Mouse (Mus musculus): ENCODE measurements around the gene Tnfrsf23. TPM values are rescaled to one million over a fixed set of nuclear protein-coding genes. Genes with fewer than 3 reads are reported as not detected.

Tnfrsf23 gene
- polyA plus RNA-seq, 1 experiment = 16.7 TPM

GRCm38 (mm10) chr7:143717811-143718210 lies 32.1 kb upstream of the Tnfrsf23 start:
- Histone ChIP-seq H3K27me3 (ENCODE audit: control insufficient read depth, insufficient read depth, insufficient read length) (no peaks in the 10 kb centered on the region), H3K79me2 (ENCODE audit: control insufficient read depth, insufficient read depth) (peaks cover 5% of the 10 kb centered on the region), H3ac (ENCODE audit: control insufficient read depth, insufficient read length, low read depth) (no peak overlapping the region), H3K79me3 (ENCODE audit: low read depth) (peaks cover 1% of the 10 kb centered on the region), H3K36me3 (ENCODE audit: control insufficient read depth, insufficient read depth) (peaks cover 13% of the 10 kb centered on the region), H3K4me3 (ENCODE audit: insufficient read depth, poor library complexity, severe bottlenecking) (no peak overlapping the region)
- TF ChIP-seq USF1 (IDR thresholded peaks at IDR 0.05; ENCODE audit: low read depth) (no peak), CTCF (IDR thresholded peaks at IDR 0.05; ENCODE audit: control insufficient read depth, insufficient read depth, insufficient read length) (no peak), CEBPB (IDR thresholded peaks at IDR 0.05; ENCODE audit: low read depth) (no peak)

- H3K79me3 ChIP-seq (ENCODE audit: low read depth) = no peaks in the 10 kb centered on the region
- H3K27me3 ChIP-seq (ENCODE audit: control insufficient read depth, insufficient read depth, insufficient read length) = no peaks in the 10 kb centered on the region
- H3K4me3 ChIP-seq (ENCODE audit: insufficient read depth, poor library complexity, severe bottlenecking) = no peak overlapping the region
- no peak overlapping the region for H3ac ChIP-seq (ENCODE audit: control insufficient read depth, insufficient read length, low read depth)
- H3K79me2 ChIP-seq (ENCODE audit: control insufficient read depth, insufficient read depth) = peaks cover 1% of the 10 kb centered on the region
- peaks cover 31% of the 10 kb centered on the region for H3K36me3 ChIP-seq (ENCODE audit: control insufficient read depth, insufficient read depth)
- TF ChIP-seq MYOD1 (IDR thresholded peaks at IDR 0.05; ENCODE audit: control insufficient read depth, insufficient read length, low read depth) (no peak), MAX (IDR thresholded peaks at IDR 0.05) (no peak), USF1 (IDR thresholded peaks at IDR 0.05; ENCODE audit: low read depth) (no peak), CEBPB (IDR thresholded peaks at IDR 0.05; ENCODE audit: low read depth) (no peak), FOSL1 (IDR thresholded peaks at IDR 0.05; ENCODE audit: insufficient read depth, low read length, poor library complexity, severe bottlenecking) (no peak), CTCF (IDR thresholded peaks at IDR 0.05; ENCODE audit: control insufficient read depth, insufficient read depth, insufficient read length) (no peak), MYOG (IDR thresholded peaks at IDR 0.05; ENCODE audit: control insufficient read depth, extremely low read depth, insufficient read length) (no peak)
These were observed 27.7 kb upstream of the Tnfrsf23 start for GRCm38 (mm10) chr7:143713421-143713820.

- Histone ChIP-seq H3K79me3 (ENCODE audit: low read depth) (no peaks in the 10 kb centered on the region), H3K36me3 (ENCODE audit: control insufficient read depth, insufficient read depth) (peaks cover 33% of the 10 kb centered on the region), H3K27me3 (ENCODE audit: control insufficient read depth, insufficient read depth, insufficient read length) (no peaks in the 10 kb centered on the region), H3K4me3 (ENCODE audit: insufficient read depth, poor library complexity, severe bottlenecking) (no peak overlapping the region), H3ac (ENCODE audit: control insufficient read depth, insufficient read length, low read depth) (no peak overlapping the region), H3K79me2 (ENCODE audit: control insufficient read depth, insufficient read depth) (no peaks in the 10 kb centered on the region)
- TF ChIP-seq MAX (IDR thresholded peaks at IDR 0.05) = no peak
- no peak for TF ChIP-seq USF1 (IDR thresholded peaks at IDR 0.05; ENCODE audit: low read depth)
- TF ChIP-seq CEBPB (IDR thresholded peaks at IDR 0.05; ENCODE audit: low read depth) = no peak
- TF ChIP-seq MYOG (IDR thresholded peaks at IDR 0.05; ENCODE audit: control insufficient read depth, extremely low read depth, insufficient read length) = no peak
- TF ChIP-seq FOSL1 (IDR thresholded peaks at IDR 0.05; ENCODE audit: insufficient read depth, low read length, poor library complexity, severe bottlenecking) = no peak
- no peak for TF ChIP-seq MYOD1 (IDR thresholded peaks at IDR 0.05; ENCODE audit: control insufficient read depth, insufficient read length, low read depth)
- TF ChIP-seq CTCF (IDR thresholded peaks at IDR 0.05; ENCODE audit: control insufficient read depth, insufficient read depth, insufficient read length) = no peak
These were observed 27.2 kb upstream of the Tnfrsf23 start for GRCm38 (mm10) chr7:143712771-143713348.

GRCm38 (mm10) chr7:143712023-143712422 lies 26.4 kb upstream of the Tnfrsf23 start:
- Histone ChIP-seq H3K36me3 (ENCODE audit: control insufficient read depth, insufficient read depth) (peaks cover 33% of the 10 kb centered on the region), H3ac (ENCODE audit: control insufficient read depth, insufficient read length, low read depth) (no peak overlapping the region)
- TF ChIP-seq MAX (IDR thresholded peaks at IDR 0.05) (no peak), MYOG (IDR thresholded peaks at IDR 0.05; ENCODE audit: control insufficient read depth, extremely low read depth, insufficient read length) (no peak), FOSL1 (IDR thresholded peaks at IDR 0.05; ENCODE audit: insufficient read depth, low read length, poor library complexity, severe bottlenecking) (no peak), MYOD1 (IDR thresholded peaks at IDR 0.05; ENCODE audit: control insufficient read depth, insufficient read length, low read depth) (no peak), CEBPB (IDR thresholded peaks at IDR 0.05; ENCODE audit: low read depth) (no peak), USF1 (IDR thresholded peaks at IDR 0.05; ENCODE audit: low read depth) (no peak), CTCF (IDR thresholded peaks at IDR 0.05; ENCODE audit: control insufficient read depth, insufficient read depth, insufficient read length) (no peak)

GRCm38 (mm10) chr7:143711381-143711780 lies 25.7 kb upstream of the Tnfrsf23 start:
- H3K36me3 ChIP-seq (ENCODE audit: control insufficient read depth, insufficient read depth) = peaks cover 33% of the 10 kb centered on the region

More at GRCm38 (mm10) chr7:143712023-143712422, 26.4 kb upstream of the Tnfrsf23 start:
- Histone ChIP-seq H3K4me3 (ENCODE audit: insufficient read depth, poor library complexity, severe bottlenecking) (no peak overlapping the region), H3K79me2 (ENCODE audit: control insufficient read depth, insufficient read depth) (no peaks in the 10 kb centered on the region), H3K27me3 (ENCODE audit: control insufficient read depth, insufficient read depth, insufficient read length) (no peaks in the 10 kb centered on the region), H3K79me3 (ENCODE audit: low read depth) (no peaks in the 10 kb centered on the region)

GRCm38 (mm10) chr7:143709395-143709794 lies 23.7 kb upstream of the Tnfrsf23 start:
- H3K79me2 ChIP-seq (ENCODE audit: control insufficient read depth, insufficient read depth) = no peaks in the 10 kb centered on the region
- TF ChIP-seq USF1 (IDR thresholded peaks at IDR 0.05; ENCODE audit: low read depth) (no peak), MYOG (IDR thresholded peaks at IDR 0.05; ENCODE audit: control insufficient read depth, extremely low read depth, insufficient read length) (no peak), CEBPB (IDR thresholded peaks at IDR 0.05; ENCODE audit: low read depth) (no peak), MYOD1 (IDR thresholded peaks at IDR 0.05; ENCODE audit: control insufficient read depth, insufficient read length, low read depth) (no peak), CTCF (IDR thresholded peaks at IDR 0.05; ENCODE audit: control insufficient read depth, insufficient read depth, insufficient read length) (no peak), FOSL1 (IDR thresholded peaks at IDR 0.05; ENCODE audit: insufficient read depth, low read length, poor library complexity, severe bottlenecking) (no peak), MAX (IDR thresholded peaks at IDR 0.05) (no peak)
- no peaks in the 10 kb centered on the region for H3K79me3 ChIP-seq (ENCODE audit: low read depth)
- H3ac ChIP-seq (ENCODE audit: control insufficient read depth, insufficient read length, low read depth) = no peak overlapping the region
- H3K27me3 ChIP-seq (ENCODE audit: control insufficient read depth, insufficient read depth, insufficient read length) = no peaks in the 10 kb centered on the region
- H3K4me3 ChIP-seq (ENCODE audit: insufficient read depth, poor library complexity, severe bottlenecking) = no peak overlapping the region
- H3K36me3 ChIP-seq (ENCODE audit: control insufficient read depth, insufficient read depth) = peaks cover 37% of the 10 kb centered on the region

More at GRCm38 (mm10) chr7:143711381-143711780, 25.7 kb upstream of the Tnfrsf23 start:
- no peak overlapping the region for H3ac ChIP-seq (ENCODE audit: control insufficient read depth, insufficient read length, low read depth)
- H3K79me2 ChIP-seq (ENCODE audit: control insufficient read depth, insufficient read depth) = no peaks in the 10 kb centered on the region
- H3K79me3 ChIP-seq (ENCODE audit: low read depth) = no peaks in the 10 kb centered on the region
- no peaks in the 10 kb centered on the region for H3K27me3 ChIP-seq (ENCODE audit: control insufficient read depth, insufficient read depth, insufficient read length)
- TF ChIP-seq CTCF (IDR thresholded peaks at IDR 0.05; ENCODE audit: control insufficient read depth, insufficient read depth, insufficient read length) (no peak), FOSL1 (IDR thresholded peaks at IDR 0.05; ENCODE audit: insufficient read depth, low read length, poor library complexity, severe bottlenecking) (no peak), MAX (IDR thresholded peaks at IDR 0.05) (no peak), USF1 (IDR thresholded peaks at IDR 0.05; ENCODE audit: low read depth) (no peak), CEBPB (IDR thresholded peaks at IDR 0.05; ENCODE audit: low read depth) (no peak), MYOG (IDR thresholded peaks at IDR 0.05; ENCODE audit: control insufficient read depth, extremely low read depth, insufficient read length) (no peak), MYOD1 (IDR thresholded peaks at IDR 0.05; ENCODE audit: control insufficient read depth, insufficient read length, low read depth) (no peak)
- no peak overlapping the region for H3K4me3 ChIP-seq (ENCODE audit: insufficient read depth, poor library complexity, severe bottlenecking)

Measured in C2C12 (cell line).